Mouse (Mus musculus) midbrain, embryonic 16.5 days (tissue): ENCODE measurements around the gene Ppp1r14d. TPM values are rescaled to one million over a fixed set of nuclear protein-coding genes. Genes with fewer than 3 reads are reported as not detected.

Experiments
- ATAC-seq: fragments of 200-750 bp; cut with Nextera tagmentation; 2 replicates; pipeline ENCODE4 v1.8.0; 2017; ENCODE audit warnings: moderate TSS enrichment
- H3K27ac ChIP-seq: fragments of 300-500 bp; sonication (generic); 2 replicates; pipeline ENCODE4 v1.5.1; 2014; ENCODE audit warnings: mild to moderate bottlenecking, low read length, mixed read lengths
- H3K27me3 ChIP-seq: fragments of 300-500 bp; sonication (generic); 2 replicates; pipeline ENCODE4 v1.6.1; 2014; ENCODE audit warnings: low read depth, low read length, mixed read lengths; ENCODE audit not compliant: control insufficient read depth, insufficient read depth
- H3K36me3 ChIP-seq: fragments of 300-500 bp; sonication (generic); 2 replicates; pipeline ENCODE4 v1.6.1; 2014; ENCODE audit warnings: mild to moderate bottlenecking, low read length, moderate library complexity, mixed read lengths; ENCODE audit not compliant: control insufficient read depth, insufficient read depth
- H3K4me1 ChIP-seq: fragments of 300-500 bp; sonication (generic); 2 replicates; pipeline ENCODE4 v1.6.1; 2014; ENCODE audit warnings: mild to moderate bottlenecking, low read length, mixed read lengths; ENCODE audit not compliant: control insufficient read depth, insufficient read depth
- H3K4me2 ChIP-seq: fragments of 300-500 bp; sonication (generic); 2 replicates; pipeline ENCODE4 v1.6.1; 2014; ENCODE audit warnings: mild to moderate bottlenecking, low read length, mixed read lengths
- H3K4me3 ChIP-seq: fragments of 300-500 bp; sonication (generic); 2 replicates; pipeline ENCODE4 v1.5.1; 2014; ENCODE audit warnings: low read depth, mild to moderate bottlenecking, low read length, moderate library complexity, mixed read lengths
- H3K9ac ChIP-seq: fragments of 300-500 bp; sonication (generic); 2 replicates; pipeline ENCODE4 v1.6.1; 2014; ENCODE audit warnings: low read depth, low read length, mixed read lengths
- H3K9me3 ChIP-seq: fragments of 300-500 bp; sonication (generic); replicated peaks from 2 replicates; pipeline ENCODE4 v1.6.1; 2014; ENCODE audit warnings: mild to moderate bottlenecking, low read length, mixed read lengths; ENCODE audit not compliant: control insufficient read depth, poor library complexity, severe bottlenecking
- WGBS: fragments of 180-500 bp; shearing (Covaris S2); extraction: QIAGEN DNeasy Blood & Tissue Kit; methylation state at CpG from one replicate; pipeline ENCODE4 v1.1.7; 2014; 5-methylcytosine and 5-hydroxymethylcytosine counted together
- polyA plus RNA-seq: library from polyadenylated mRNA; unstranded; fragments of >200 nt; fragmentation: Nextera tagmentation; extraction: Ambion mirVana; gene quantifications from 2 replicates; pipeline ENCODE4 v1.2.1, GENCODE M21; 2015

The Ppp1r14d gene
- polyA plus RNA-seq, 1 experiment from 2014 or later = not detected

DNA sequence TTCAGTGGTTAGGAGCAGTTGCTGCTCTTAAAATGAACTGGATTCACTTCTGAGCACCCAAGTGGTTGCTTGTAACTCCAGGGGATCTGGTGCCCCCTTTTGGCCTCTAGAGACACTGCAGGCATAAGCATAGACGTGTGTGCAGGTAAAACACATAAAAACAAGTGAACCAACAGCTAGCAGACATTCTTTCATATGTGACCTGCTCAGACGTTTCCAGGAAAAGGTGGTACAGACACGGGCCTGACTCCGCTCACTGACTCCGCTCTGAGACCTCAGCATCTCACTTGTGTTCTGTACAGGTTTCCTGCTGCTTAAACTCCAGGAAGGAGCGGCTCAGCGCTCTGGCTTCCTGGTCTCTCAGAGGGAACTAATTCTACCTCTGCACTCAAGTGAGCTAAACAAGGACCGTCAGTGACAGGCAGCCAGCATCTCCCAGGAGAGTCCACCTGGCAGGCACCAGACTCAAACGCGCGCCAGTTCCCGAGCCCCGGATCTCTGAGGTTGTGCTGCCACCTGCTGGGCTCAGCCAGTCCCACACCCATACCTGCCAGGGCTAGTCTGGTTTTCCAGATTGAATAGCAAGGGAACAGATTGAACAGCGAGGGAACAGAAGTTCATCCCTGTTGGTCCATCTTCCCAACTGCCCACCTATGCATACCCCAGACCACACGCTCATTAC, 40.5 kb downstream of the Ppp1r14d start:
- Histone ChIP-seq H3K27me3 (no peaks in the 10 kb centered on the region), H3K9me3 (no peaks in the 10 kb centered on the region), H3K4me1 (peaks cover 3% of the 10 kb centered on the region; the same call in 1 of the 2 replicates), H3K9ac (peak overlapping the region; percentile 28; the same call in 1 of the 2 replicates), H3K27ac (no peak overlapping the region), H3K36me3 (0 out of 2 replicates have a peak, but pooled peaks cover 4% of the 10 kb centered on the region), H3K4me3 (peak overlapping the region; percentile 19; the same call in 1 of the 2 replicates), H3K4me2 (peak overlapping the region; percentile 53)
- ATAC-seq = peak; percentile 80; the same call in 1 of the 2 replicates
- 6% methylated on average over 15 of the region's 15 CpGs for WGBS

GRCm38 (mm10) chr2:119182914-119183313, 46.8 kb downstream of the Ppp1r14d start:
- Histone ChIP-seq H3K27me3 (no peaks in the 10 kb centered on the region), H3K9ac (no peak overlapping the region), H3K4me1 (no peaks in the 10 kb centered on the region), H3K27ac (no peak overlapping the region), H3K4me2 (no peak overlapping the region), H3K4me3 (no peak overlapping the region), H3K36me3 (peaks cover 27% of the 10 kb centered on the region), H3K9me3 (no peaks in the 10 kb centered on the region)
- 75% methylated on average over 7 of the region's 7 CpGs for WGBS
- ATAC-seq = no peak

- 89% methylated on average over 5 of the region's 5 CpGs for WGBS
- no peaks in the 10 kb centered on the region for H3K27me3 ChIP-seq
- no peaks in the 10 kb centered on the region for H3K9me3 ChIP-seq
Observed at GRCm38 (mm10) chr2:119177384-119177939, 52.2 kb downstream of the Ppp1r14d start.

DNA sequence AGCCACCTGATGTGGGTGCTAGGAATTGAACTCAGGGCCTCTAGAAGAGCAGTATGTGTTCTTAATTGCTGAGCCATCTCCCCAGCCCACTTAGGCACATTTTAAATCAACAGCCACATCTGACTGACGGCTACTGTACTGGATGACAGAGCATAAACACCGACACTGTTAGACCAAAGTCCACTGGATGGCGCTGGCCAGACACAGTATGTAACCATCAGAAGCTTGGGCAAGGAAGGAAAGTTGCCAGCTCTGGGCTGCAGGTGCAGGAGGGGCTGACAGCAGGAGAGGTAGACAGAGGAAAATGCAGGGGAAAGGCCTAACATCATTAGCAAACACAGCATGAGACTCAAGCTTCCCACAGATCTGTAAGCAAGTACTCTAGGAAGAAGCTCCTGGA, 52.9 kb downstream of the Ppp1r14d start:
- Histone ChIP-seq H3K9ac (no peak overlapping the region), H3K27me3 (no peaks in the 10 kb centered on the region), H3K36me3 (peaks cover 16% of the 10 kb centered on the region), H3K4me1 (peaks cover 8% of the 10 kb centered on the region), H3K4me2 (no peak overlapping the region), H3K4me3 (no peak overlapping the region), H3K9me3 (no peaks in the 10 kb centered on the region), H3K27ac (no peak overlapping the region)
- no peak for ATAC-seq
- WGBS = 50% methylated on average over 3 of the region's 3 CpGs

More at GRCm38 (mm10) chr2:119177384-119177939, 52.2 kb downstream of the Ppp1r14d start:
- no peak for ATAC-seq
- no peak overlapping the region for H3K9ac ChIP-seq
- peaks cover 8% of the 10 kb centered on the region for H3K4me1 ChIP-seq
- H3K27ac ChIP-seq = no peak overlapping the region
- H3K4me3 ChIP-seq = no peak overlapping the region
- peaks cover 16% of the 10 kb centered on the region for H3K36me3 ChIP-seq
- H3K4me2 ChIP-seq = no peak overlapping the region

- no peak overlapping the region for H3K4me2 ChIP-seq
- no peaks in the 10 kb centered on the region for H3K9me3 ChIP-seq
- WGBS = 77% methylated on average over 6 of the region's 6 CpGs
- no peak overlapping the region for H3K27ac ChIP-seq
- no peak for ATAC-seq
- peaks cover 12% of the 10 kb centered on the region for H3K36me3 ChIP-seq
- H3K4me3 ChIP-seq = no peak overlapping the region
- no peaks in the 10 kb centered on the region for H3K27me3 ChIP-seq
- H3K9ac ChIP-seq = no peak overlapping the region
- H3K4me1 ChIP-seq = peaks cover 8% of the 10 kb centered on the region
Observed at GRCm38 (mm10) chr2:119175614-119176013, 54.1 kb downstream of the Ppp1r14d start.

DNA sequence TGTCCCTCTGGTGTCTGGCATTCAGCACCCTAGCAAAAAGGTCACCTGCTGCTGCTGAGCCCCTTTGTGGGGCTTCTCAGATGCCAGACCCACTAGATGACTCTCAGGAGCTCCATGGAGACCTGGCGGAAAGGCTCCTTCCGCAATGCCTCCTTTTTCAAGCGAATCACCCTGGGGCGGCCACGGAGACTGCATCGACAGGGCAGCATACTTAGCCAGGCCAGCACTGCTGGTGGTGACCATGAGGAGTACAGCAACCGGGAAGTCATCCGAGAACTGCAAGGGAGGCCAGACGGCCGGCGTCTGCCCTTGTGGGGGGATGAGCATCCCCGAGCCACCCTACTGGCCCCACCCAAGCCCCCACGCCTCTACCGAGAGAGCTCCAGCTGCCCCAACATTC, 54.8 kb downstream of the Ppp1r14d start:
- H3K9ac ChIP-seq = no peak overlapping the region
- ATAC-seq = no peak
- peaks cover 9% of the 10 kb centered on the region for H3K36me3 ChIP-seq
- WGBS = 54% methylated on average over 14 of the region's 14 CpGs
- H3K9me3 ChIP-seq = no peaks in the 10 kb centered on the region
- no peak overlapping the region for H3K4me2 ChIP-seq
- H3K27me3 ChIP-seq = no peaks in the 10 kb centered on the region
- no peak overlapping the region for H3K4me3 ChIP-seq
- H3K4me1 ChIP-seq = peaks cover 8% of the 10 kb centered on the region
- H3K27ac ChIP-seq = no peak overlapping the region

GRCm38 (mm10) chr2:119173991-119174651, 55.6 kb downstream of the Ppp1r14d start, which contains the start of gene Gm14137:
Gene Gm14137 (plus strand): TSS chr2:119174509.
- Histone ChIP-seq H3K4me3 (no peak within 1 kb of the TSS), H3K36me3 (peaks cover 7% of the 10 kb centered on the region), H3K9ac (0 out of 2 replicates have a peak within 1 kb of the TSS, but pooled peaks have one; percentile 32), H3K27ac (peak within 1 kb of the TSS; percentile 5; the same call in 1 of the 2 replicates), H3K9me3 (no peaks in the 10 kb centered on the region), H3K27me3 (no peaks in the 10 kb centered on the region), H3K4me1 (peaks cover 8% of the 10 kb centered on the region), H3K4me2 (no peak within 1 kb of the TSS)
- WGBS = 39% methylated on average over 8 of the region's 8 CpGs
- no peak for ATAC-seq

DNA sequence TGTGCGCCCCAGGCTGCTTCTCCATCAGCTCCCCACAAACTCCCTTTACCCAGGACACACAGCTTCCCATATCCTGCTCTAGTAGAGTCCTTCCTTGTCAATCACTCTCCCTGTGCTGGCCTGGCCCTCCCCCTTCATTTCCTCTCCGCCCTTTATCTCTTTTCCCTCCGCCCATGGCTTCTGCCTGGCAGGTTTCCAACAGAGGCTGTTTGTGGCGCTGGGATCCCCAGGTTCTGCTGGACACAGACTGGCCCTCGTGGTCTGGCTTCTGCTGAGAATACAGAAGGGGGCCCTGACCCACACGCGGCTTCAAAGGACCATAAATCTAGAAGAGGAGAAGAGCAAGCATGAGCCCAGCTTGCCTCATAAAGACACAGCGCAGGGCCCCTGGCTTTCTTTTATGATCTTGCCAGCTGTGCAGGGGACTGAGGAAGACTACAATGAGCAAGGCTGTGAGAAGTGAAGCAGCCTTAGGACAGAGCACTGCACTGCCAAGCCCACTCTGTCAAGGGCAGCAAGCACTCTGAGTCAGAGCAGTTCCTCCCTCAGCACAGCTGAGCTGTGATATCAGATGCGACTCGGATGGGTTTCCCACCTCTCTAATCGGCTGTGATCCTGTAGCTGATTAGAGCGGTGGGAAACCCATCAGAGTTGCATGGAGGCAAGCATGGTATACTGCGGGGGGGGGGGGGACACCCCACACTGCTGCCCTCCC, 56.7 kb downstream of the Ppp1r14d start:
- Histone ChIP-seq H3K4me1 (peaks cover 8% of the 10 kb centered on the region), H3K36me3 (peaks cover 3% of the 10 kb centered on the region), H3K27me3 (no peaks in the 10 kb centered on the region), H3K27ac (peak overlapping the region; percentile 5; the same call in 1 of the 2 replicates), H3K4me2 (0 out of 2 replicates have a peak overlapping the region, but pooled peaks have one; percentile 6), H3K9me3 (no peaks in the 10 kb centered on the region), H3K4me3 (no peak overlapping the region), H3K9ac (0 out of 2 replicates have a peak overlapping the region, but pooled peaks have one; percentile 32)
- 15% methylated on average over 13 of the region's 13 CpGs for WGBS
- ATAC-seq = 0 out of 2 replicates have a peak, but pooled peaks have one; percentile 26
